Mouse (Mus musculus) heart, embryonic 11.5 days (tissue): ENCODE data around the gene Vmn2r56. TPM values are rescaled to one million over a fixed set of nuclear protein-coding genes. Genes with fewer than 3 reads are reported as not detected.
"Not testable (repeated sequence)": the region's sequence is repeated elsewhere in the genome, so short reads cannot be mapped to it uniquely, and the experiment has no call there.

Source experiments
- ATAC-seq: fragments of 200-750 bp; cut with Nextera tagmentation; replicated peaks from 2 replicates; pipeline ENCODE4 v1.8.0; 2017; ENCODE audit warnings: moderate library complexity; ENCODE audit not compliant: insufficient number of reproducible peaks, low FRiP score, low TSS enrichment
- H3K27ac ChIP-seq: fragments of 300-500 bp; sonication (generic); 2 replicates; pipeline ENCODE4 v1.5.1; 2014; ENCODE audit warnings: mild to moderate bottlenecking, low read depth, low read length
- H3K27me3 ChIP-seq: fragments of 300-500 bp; sonication (generic); 2 replicates; pipeline ENCODE4 v1.6.1; 2014; ENCODE audit warnings: mild to moderate bottlenecking, low read length, mixed read lengths; ENCODE audit not compliant: control insufficient read depth, insufficient read depth
- H3K36me3 ChIP-seq: fragments of 300-500 bp; sonication (generic); 2 replicates; pipeline ENCODE4 v1.6.1; 2014; ENCODE audit warnings: mild to moderate bottlenecking, low read length, moderate library complexity, mixed read lengths; ENCODE audit not compliant: control insufficient read depth, insufficient read depth
- H3K4me1 ChIP-seq: fragments of 300-500 bp; sonication (generic); 2 replicates; pipeline ENCODE4 v1.6.1; 2014; ENCODE audit warnings: low read length; ENCODE audit not compliant: control insufficient read depth, insufficient read depth
- H3K4me2 ChIP-seq: fragments of 300-500 bp; sonication (generic); 2 replicates; pipeline ENCODE4 v1.6.1; 2014; ENCODE audit warnings: mild to moderate bottlenecking, moderate library complexity
- H3K4me3 ChIP-seq: fragments of 300-500 bp; sonication (generic); 2 replicates; pipeline ENCODE4 v1.5.1; 2014; ENCODE audit warnings: low read depth, low read length
- H3K9ac ChIP-seq: fragments of 300-500 bp; sonication (generic); 2 replicates; pipeline ENCODE4 v1.6.1; 2014; ENCODE audit warnings: mild to moderate bottlenecking, low read depth, low read length, moderate library complexity
- H3K9me3 ChIP-seq: fragments of 300-500 bp; sonication (generic); replicated peaks from 2 replicates; pipeline ENCODE4 v1.6.1; 2016; ENCODE audit warnings: low read length; ENCODE audit not compliant: control insufficient read depth
- WGBS: fragments of 180-500 bp; shearing (Covaris S2); extraction: QIAGEN DNeasy Blood & Tissue Kit; methylation state at CpG from one replicate; pipeline ENCODE4 v1.1.7; 2014; ENCODE audit not compliant: insufficient replicate concordance; 5-methylcytosine and 5-hydroxymethylcytosine counted together
- polyA plus RNA-seq: library from polyadenylated mRNA; unstranded; fragments of >200 nt; fragmentation: Nextera tagmentation; extraction: Ambion mirVana; gene quantifications from 2 replicates; pipeline ENCODE4 v1.2.1, GENCODE M21; 2014

Gene Vmn2r56
- polyA plus RNA-seq, 1 experiment from 2014 or later, result not detected

GRCm38 (mm10) chr7:12640219-12640618 is 94.6 kb downstream of the Vmn2r56 start, which contains the start of gene Vmn2r54:
Gene Vmn2r54 (minus strand): TSS chr7:12640319.
- not testable (repeated sequence) for H3K4me1 ChIP-seq, H3K27ac ChIP-seq, H3K27me3 ChIP-seq, H3K36me3 ChIP-seq, H3K9ac ChIP-seq, H3K4me2 ChIP-seq, ATAC-seq, H3K4me3 ChIP-seq, H3K9me3 ChIP-seq
- 72% methylated on average over 3 of the region's 4 CpGs for WGBS

Other genes with a start within 250 kb of the Vmn2r56 start
- gene 2900092C05Rik, start 222.5 kb downstream of the Vmn2r56 start, polyA plus RNA-seq, result not detected in 2 replicates
- not detected in 2 replicates for gene Vmn2r53, start 126.2 kb downstream of the Vmn2r56 start, polyA plus RNA-seq
- not detected in 2 replicates for gene Vmn2r54, start 94.7 kb downstream of the Vmn2r56 start, polyA plus RNA-seq
- not detected in 2 replicates for gene Vmn2r55, start 50.0 kb downstream of the Vmn2r56 start, polyA plus RNA-seq
- 8.5 and 9.1 TPM in 2 replicates for gene Zscan18, start 68.6 kb upstream of the Vmn2r56 start, polyA plus RNA-seq
- gene Zfp329, start 83.9 kb upstream of the Vmn2r56 start, polyA plus RNA-seq, result 12.4 and 13.4 TPM in 2 replicates
- gene Zfp110, start 99.8 kb upstream of the Vmn2r56 start, polyA plus RNA-seq, result 21.6 and 25.6 TPM in 2 replicates
- 2.8 and 3.6 TPM in 2 replicates for gene Zfp128, start 146.2 kb upstream of the Vmn2r56 start, polyA plus RNA-seq
- 14.5 and 17.0 TPM in 2 replicates for gene Zscan22, start 162.8 kb upstream of the Vmn2r56 start, polyA plus RNA-seq
- gene Rps5, start 187.3 kb upstream of the Vmn2r56 start, polyA plus RNA-seq, result 659 and 704 TPM in 2 replicates
- gene Rnf225, start 192.4 kb upstream of the Vmn2r56 start, polyA plus RNA-seq, result 0.53 and 0.65 TPM in 2 replicates
- gene Zfp324, start 230.8 kb upstream of the Vmn2r56 start, polyA plus RNA-seq, result 6.8 and 7.1 TPM in 2 replicates
- 4.3 and 5.5 TPM in 2 replicates for gene Zfp446, start 242.8 kb upstream of the Vmn2r56 start, polyA plus RNA-seq